Mouse (Mus musculus) heart, postnatal 0 days (tissue): ENCODE data around the gene Vamp5.

Experiments
- CTCF ChIP-seq: IDR thresholded peaks from 2 replicates; pipeline ENCODE4 v1.5.1; 2016; ENCODE audit warnings: antibody characterized with exemption, control low read depth, low read depth
- EP300 ChIP-seq: IDR thresholded peaks from 2 replicates; pipeline ENCODE4 v1.6.1; 2016; ENCODE audit warnings: antibody characterized with exemption, low read depth

GRCm38 (mm10) chr6:72358086-72358764 is 22.0 kb downstream of the Vamp5 start:
- TF ChIP-seq CTCF (no peak), EP300 (no peak)
